In the genomic region with DNA sequence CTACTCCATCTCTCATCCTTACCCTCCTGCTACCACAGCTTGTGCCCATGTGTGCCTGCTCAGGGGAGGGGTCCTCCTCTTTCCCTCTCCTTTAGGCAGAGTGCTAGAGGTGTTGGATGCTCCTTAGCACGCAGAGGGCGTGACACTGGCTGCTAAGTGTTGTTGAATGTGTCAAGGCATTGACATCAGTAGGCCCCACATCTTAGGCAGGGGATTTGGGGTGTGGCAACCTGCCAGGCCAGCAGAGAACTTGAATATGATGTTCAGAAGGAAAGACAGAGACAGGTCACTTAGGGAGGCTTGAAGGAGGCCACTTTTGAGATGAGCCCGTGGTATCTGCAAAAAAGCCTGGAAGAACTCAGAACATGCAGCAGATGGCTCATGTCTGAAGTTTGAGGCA, we compare ENCODE assay signal across 18 mouse cellular contexts. TPM values are rescaled to one million over a fixed set of nuclear protein-coding genes. Genes with fewer than 3 reads are reported as not detected.
DNase-seq lines count a peak whose midpoint lies in the region; ATAC-seq lines count a peak whose summit lies in the region.
"Had no signal": no experiment of that assay in that cellular context is flagged by ENCODE, and none has a peak within 500 bp of the region (broad histone marks: within the 10 kb centered on the region; RNA-seq: fewer than 3 reads in every experiment).

No protein-coding gene starts in this region.

- no peaks in the 10 kb centered on the region for H3K27me3 ChIP-seq in megakaryocyte, embryonic 14.5 days (replicated peaks)
- H3K27me3 ChIP-seq: forebrain, embryonic 15.5 days; intestine, embryonic 15.5 days had no signal

- no peak for ATAC-seq in CD4-positive, CD25-positive, alpha-beta regulatory T cell, adult 4 months
- ATAC-seq in megakaryocyte, adult 5-6 weeks (ENCODE audit: poor library complexity, severe bottlenecking) = no peak
- ATAC-seq: forebrain, embryonic 15.5 days; hindbrain, embryonic 16.5 days; intestine, embryonic 15.5 days had no signal

- peak overlapping the region; percentile 11 for H3K4me3 ChIP-seq in megakaryocyte, embryonic 14.5 days (replicated peaks)
- H3K4me3 ChIP-seq: embryonic facial prominence, embryonic 10.5 days; forebrain, embryonic 15.5 days; heart, embryonic 13.5 days; hindbrain, embryonic 12.5 days; intestine, embryonic 15.5 days had no signal

- no peaks in the 10 kb centered on the region for H3K9me3 ChIP-seq in megakaryocyte, embryonic 14.5 days
- H3K9me3 ChIP-seq: embryonic facial prominence, embryonic 10.5 days; forebrain, embryonic 15.5 days; heart, embryonic 13.5 days; hindbrain, embryonic 12.5 days; intestine, embryonic 15.5 days had no signal

- DNase-seq in CD4-positive, CD25-positive, alpha-beta regulatory T cell, adult 2 months (ENCODE audit: low read depth, low spot score) = peak; percentile 42
- DNase-seq in heart, adult 11 months = peak; percentile 86
- DNase-seq in heart, postnatal 36 days = no peak
- DNase-seq in T-cell, adult 2 months (ENCODE audit: low spot score) = peak; percentile 50
- DNase-seq in frontal cortex, postnatal 36 days (ENCODE audit: low spot score in 2 of 2) = no peak
- DNase-seq: B cell, adult 2 months; gastrocnemius, postnatal 25 days; heart, postnatal 4 days; kidney, adult 18-20 months had no signal

- H3K36me3 ChIP-seq in megakaryocyte, embryonic 14.5 days (replicated peaks; ENCODE audit: low read length) = peaks cover 54% of the 10 kb centered on the region
- H3K36me3 ChIP-seq: embryonic facial prominence, embryonic 10.5 days; forebrain, embryonic 15.5 days; hindbrain, embryonic 12.5 days; intestine, embryonic 15.5 days had no signal

- intact Hi-C loops in heart, postnatal 36 days (cut with DNase I) = no loop called here

- H3K4me1 ChIP-seq in megakaryocyte, embryonic 14.5 days = peaks cover 98% of the 10 kb centered on the region
- H3K4me1 ChIP-seq: hindbrain, embryonic 12.5 days had no signal

RNA-seq across cellular contexts. Expression of a gene that starts 25.1 kb away (rescaled TPM):
- 100 to 1,000 TPM in 1 of 2 experiments, 10 to 100 TPM in 1; 99.5 to 157 TPM for polyA plus RNA-seq in CD4-positive, CD25-positive, alpha-beta regulatory T cell, adult 4 months (2017; shearing (Covaris generic))
- under 1 TPM; 0.44 to 0.54 TPM for total RNA-seq in heart, postnatal 36 days (2021)
- 19.8 and 124 TPM in 2 replicates for polyA plus RNA-seq in megakaryocyte, embryonic 14.5 days (2012; ENCODE audit: insufficient read depth, low replicate concordance)
- total RNA-seq in megakaryocyte, adult 5-6 weeks (2015) = 0.62 and 0.83 TPM in 2 replicates
- 1.8 and 2.2 TPM in 2 replicates for total RNA-seq in megakaryocyte, adult 5-6 weeks (2017)

RNA-seq across cellular contexts. Expression of a gene that starts 26.2 kb away (rescaled TPM):
- polyA plus RNA-seq in CD4-positive, CD25-positive, alpha-beta regulatory T cell, adult 4 months (2017; shearing (Covaris generic)) = 100 to 1,000 TPM; 102 to 165 TPM
- total RNA-seq in heart, postnatal 36 days (2021) = 10 to 100 TPM; 13.2 to 19.1 TPM
- polyA plus RNA-seq in megakaryocyte, embryonic 14.5 days (2012; ENCODE audit: insufficient read depth, low replicate concordance) = 18.5 and 31.9 TPM in 2 replicates
- total RNA-seq in megakaryocyte, adult 5-6 weeks (2015) = 11.9 and 15.9 TPM in 2 replicates
- 29.8 and 31.7 TPM in 2 replicates for total RNA-seq in megakaryocyte, adult 5-6 weeks (2017)

Comparison
In these comparisons a context has a peak if more than half of its experiments do, and no peak if none do; other contexts are left out.
1. DNase-seq: peak in CD4-positive, CD25-positive, alpha-beta regulatory T cell, adult 2 months (single experiment), heart, adult 11 months (single experiment) and T-cell, adult 2 months (single experiment); none in heart, postnatal 36 days (0 of 2) and frontal cortex, postnatal 36 days (0 of 2).